30 mouse cellular contexts compared by ENCODE assay signal in genomic region chr4:155458575-155458974, GRCm38 (mm10). TPM values are rescaled to one million over a fixed set of nuclear protein-coding genes. Genes with fewer than 3 reads are reported as not detected.
"Had no signal": no experiment of that assay in that cellular context is flagged by ENCODE, and none has a peak within 500 bp of the region (broad histone marks: within the 10 kb centered on the region; RNA-seq: fewer than 3 reads in every experiment).

No protein-coding gene starts in this region.

- H3K4me2 ChIP-seq: embryonic facial prominence, embryonic 12.5 days; embryonic facial prominence, embryonic 13.5 days; embryonic facial prominence, embryonic 15.5 days; forebrain, embryonic 12.5 days; forebrain, embryonic 13.5 days; forebrain, embryonic 15.5 days had no signal

- H3K36me3 ChIP-seq: embryonic facial prominence, embryonic 10.5 days; embryonic facial prominence, embryonic 12.5 days; embryonic facial prominence, embryonic 13.5 days; embryonic facial prominence, embryonic 15.5 days; forebrain, embryonic 10.5 days; forebrain, embryonic 12.5 days; forebrain, embryonic 15.5 days had no signal

- H3K4me1 ChIP-seq: embryonic facial prominence, embryonic 10.5 days; embryonic facial prominence, embryonic 12.5 days; embryonic facial prominence, embryonic 13.5 days; embryonic facial prominence, embryonic 15.5 days; forebrain, embryonic 12.5 days; forebrain, embryonic 13.5 days; forebrain, embryonic 15.5 days had no signal

- H3K4me3 ChIP-seq: embryonic facial prominence, embryonic 10.5 days; embryonic facial prominence, embryonic 12.5 days; embryonic facial prominence, embryonic 13.5 days; embryonic facial prominence, embryonic 15.5 days; erythroblast, embryonic 14.5 days; forebrain, embryonic 10.5 days; forebrain, embryonic 12.5 days; forebrain, embryonic 13.5 days; forebrain, embryonic 15.5 days; gastrocnemius, adult 2 months; heart, adult 2 months had no signal

- ATAC-seq: forebrain, embryonic 13.5 days; forebrain, embryonic 14.5 days; forebrain, embryonic 15.5 days; forebrain, embryonic 16.5 days; forebrain, postnatal 0 days had no signal

- H3K27ac ChIP-seq: embryonic facial prominence, embryonic 10.5 days; embryonic facial prominence, embryonic 12.5 days; embryonic facial prominence, embryonic 13.5 days; embryonic facial prominence, embryonic 15.5 days; forebrain, embryonic 10.5 days; forebrain, embryonic 12.5 days; forebrain, embryonic 13.5 days; forebrain, embryonic 15.5 days; gastrocnemius, adult 2 months; heart, adult 2 months had no signal

- H3K27me3 ChIP-seq: embryonic facial prominence, embryonic 15.5 days; forebrain, embryonic 13.5 days; forebrain, embryonic 15.5 days had no signal

- DNase-seq: cerebellum, adult 2 months; cerebellum, adult 8-10 months; cerebellum, adult 9-10 months; cerebellum, adult 9-11 months; cerebellum, postnatal 10 days; cerebellum, postnatal 14 days; cerebellum, postnatal 25 days; cerebellum, postnatal 36 days; embryo, embryonic 11 days; forebrain, postnatal 0 days; gastrocnemius, postnatal 10 days; gastrocnemius, postnatal 14 days; gastrocnemius, postnatal 25 days; gastrocnemius, postnatal 36 days; heart, adult 11 months; heart, adult 18-20 months; heart, adult 2 months had no signal

- H3K9me3 ChIP-seq: embryonic facial prominence, embryonic 10.5 days; embryonic facial prominence, embryonic 12.5 days; embryonic facial prominence, embryonic 13.5 days; embryonic facial prominence, embryonic 15.5 days; forebrain, embryonic 10.5 days; forebrain, embryonic 12.5 days; forebrain, embryonic 13.5 days; forebrain, embryonic 15.5 days had no signal

- H3K9ac ChIP-seq: embryonic facial prominence, embryonic 12.5 days; embryonic facial prominence, embryonic 13.5 days; embryonic facial prominence, embryonic 15.5 days; forebrain, embryonic 12.5 days; forebrain, embryonic 13.5 days; forebrain, embryonic 15.5 days; forebrain, postnatal 0 days had no signal

RNA-seq across cellular contexts. Expression of gene Tmem52, which starts 10.3 kb away (rescaled TPM):
- polyA plus RNA-seq: embryonic facial prominence, embryonic 10.5 days; embryonic facial prominence, embryonic 11.5 days; embryonic facial prominence, embryonic 12.5 days; erythroblast, embryonic 14.5 days; forebrain, embryonic 10.5 days; forebrain, embryonic 12.5 days; forebrain, embryonic 14.5 days; forebrain, embryonic 16.5 days had no signal

RNA-seq across cellular contexts. Expression of gene Cfap74, which starts 49.6 kb away (rescaled TPM):
- polyA plus RNA-seq: erythroblast, embryonic 14.5 days had no signal
